Mouse (Mus musculus) urinary bladder, postnatal 4 days (tissue): ENCODE measurements around the gene Olfr1116.
"Not testable (repeated sequence)": the region's sequence is repeated elsewhere in the genome, so short reads cannot be mapped to it uniquely, and the experiment has no call there.

Source experiments
- DNase-seq, 2 experiments: peaks; one replicate each; pipeline ENCODE4 v3.0.0; 2021 to 2022; ENCODE audit warnings: low spot score in 2 of 2

Gene Olfr1116

GRCm38 (mm10) chr2:87267234-87267633, at the start of gene Olfr1116:
Olfr1116 (plus strand) TSS chr2:87267534.
- DNase-seq = no peak

DNA sequence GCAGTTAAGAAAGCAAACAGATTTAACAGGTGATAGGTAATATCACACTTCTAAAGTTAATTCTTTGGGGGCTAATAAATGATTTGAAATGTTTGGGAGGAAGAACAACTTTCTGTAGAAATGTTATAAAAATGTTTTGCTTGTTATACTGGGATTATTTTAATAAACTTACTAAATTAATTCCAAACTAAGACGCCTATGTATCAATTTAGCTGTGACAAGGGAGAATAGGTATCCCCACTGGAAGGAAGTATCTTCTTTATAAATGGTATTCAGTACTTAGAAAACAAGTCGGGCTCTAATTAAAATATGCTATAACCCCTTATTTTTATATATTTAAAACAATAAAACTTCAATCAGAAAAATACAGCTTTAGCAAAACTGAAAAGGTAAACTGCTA, 19.6 kb upstream of the Olfr1116 start, which contains the start of gene Olfr1115:
TSS of gene Olfr1115 (plus strand) at position 301 of the 400 bp plus-strand sequence.
- no peak for DNase-seq

DNA sequence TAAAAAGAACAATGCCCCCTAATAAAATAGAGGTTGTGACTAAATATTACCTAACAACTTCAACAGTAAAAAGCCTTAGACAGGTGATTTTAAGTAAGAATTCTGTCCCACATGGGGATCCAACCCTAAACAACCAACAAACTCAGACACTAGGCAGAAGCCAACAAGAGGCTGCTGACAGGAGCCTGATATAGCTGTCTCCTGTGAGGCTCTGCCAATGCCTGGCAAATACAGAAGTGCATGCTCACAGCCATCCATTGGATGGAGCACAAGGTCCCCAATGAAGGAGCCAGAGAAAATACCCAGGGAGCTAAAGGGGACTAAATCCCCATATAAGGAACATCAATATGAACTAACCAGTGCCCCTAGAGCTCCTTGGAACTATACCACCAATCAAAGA, 26.6 kb downstream of the Olfr1116 start:
- not testable (repeated sequence) for DNase-seq

DNA sequence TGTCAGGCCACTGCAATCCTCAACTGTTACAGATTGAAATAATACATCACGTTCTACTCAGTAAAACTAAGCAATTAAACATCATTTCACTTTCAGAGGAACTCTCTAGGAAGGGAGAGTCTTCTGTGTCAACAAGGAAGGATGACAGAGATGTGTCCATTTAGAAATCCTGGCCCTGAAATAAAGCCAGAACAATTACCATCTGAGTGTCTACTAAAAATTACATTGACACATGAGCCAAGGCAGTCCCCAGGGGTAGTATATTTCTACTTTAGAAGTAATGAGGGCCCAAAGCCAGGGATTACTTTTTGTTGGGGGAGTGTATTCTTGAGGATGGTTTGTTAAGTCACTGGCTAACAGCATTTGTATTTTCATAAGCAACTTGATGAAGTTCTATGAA, 39.9 kb downstream of the Olfr1116 start, which contains the start of gene Olfr1118:
TSS of gene Olfr1118 (plus strand) at position 301 of the 400 bp plus-strand sequence.
- no peak for DNase-seq
